Mouse (Mus musculus) gastrocnemius, postnatal 25 days (tissue): ENCODE results near the gene Zscan10. TPM values are rescaled to one million over a fixed set of nuclear protein-coding genes. Genes with fewer than 3 reads are reported as not detected.
A peak's percentile ranks its signal among the peaks of the same experiment; 100 is the strongest.

Source experiments
- DNase-seq: peaks from one replicate; pipeline ENCODE4 v3.0.0; 2022
- long read RNA-seq, 2 experiments: library from polyadenylated mRNA; stranded (forward); transcript quantifications; one replicate each; pipeline ENCODE4 v2.0.0; 2021
- total RNA-seq, 2 experiments: library from RNA; stranded (reverse); gene quantifications; 1 replicate in 1 of 2; 2 replicates in 1 of 2; pipeline ENCODE4 v1.2.3; 2021

Gene Zscan10
- not detected for total RNA-seq
- long read RNA-seq, experiment 1 = 0 reads
- long read RNA-seq, experiment 2 = 0 reads

- DNase-seq = no peak
These were observed at the start of gene Zscan10 for GRCm38 (mm10) chr17:23600641-23601622. TSS of gene Zscan10 (plus strand) at chr17:23600856.

GRCm38 (mm10) chr17:23550856-23551255, 49.8 kb upstream of the Zscan10 start:
- DNase-seq = no peak

GRCm38 (mm10) chr17:23551416-23551815, 49.2 kb upstream of the Zscan10 start:
- DNase-seq = no peak

GRCm38 (mm10) chr17:23551963-23552362, 48.7 kb upstream of the Zscan10 start:
- DNase-seq = no peak

- DNase-seq = no peak
These were observed 47.6 kb upstream of the Zscan10 start for GRCm38 (mm10) chr17:23552896-23553633.

- DNase-seq = no peak
These were observed 47.0 kb upstream of the Zscan10 start for GRCm38 (mm10) chr17:23553634-23554120.

- no peak for DNase-seq
These were observed 46.3 kb upstream of the Zscan10 start for GRCm38 (mm10) chr17:23554321-23554720.

GRCm38 (mm10) chr17:23555243-23555916, 45.3 kb upstream of the Zscan10 start:
- no peak for DNase-seq

- no peak for DNase-seq
These were observed 40.9 kb upstream of the Zscan10 start for GRCm38 (mm10) chr17:23559767-23560166.

- peak; percentile 95 for DNase-seq
These were observed 36.9 kb upstream of the Zscan10 start, which contains the start of gene Zfp213 for GRCm38 (mm10) chr17:23563595-23564367. TSS of gene Zfp213 (minus strand) at chr17:23564238.

GRCm38 (mm10) chr17:23564368-23564715, 36.3 kb upstream of the Zscan10 start:
- DNase-seq = no peak

- no peak for DNase-seq
These were observed 33.9 kb upstream of the Zscan10 start for GRCm38 (mm10) chr17:23566787-23567186.

GRCm38 (mm10) chr17:23568370-23568769, 32.3 kb upstream of the Zscan10 start:
- DNase-seq = no peak

GRCm38 (mm10) chr17:23570017-23570416, 30.6 kb upstream of the Zscan10 start:
- no peak for DNase-seq

GRCm38 (mm10) chr17:23571084-23571483, 29.6 kb upstream of the Zscan10 start:
- DNase-seq = no peak

- no peak for DNase-seq
These were observed 28.6 kb upstream of the Zscan10 start for GRCm38 (mm10) chr17:23572059-23572458.

GRCm38 (mm10) chr17:23574130-23574529, 26.5 kb upstream of the Zscan10 start:
- DNase-seq = no peak

GRCm38 (mm10) chr17:23575951-23576552, 24.6 kb upstream of the Zscan10 start:
- DNase-seq = no peak

- no peak for DNase-seq
These were observed 15.9 kb upstream of the Zscan10 start for GRCm38 (mm10) chr17:23584786-23585185.

GRCm38 (mm10) chr17:23585721-23586491, 14.8 kb upstream of the Zscan10 start:
- no peak for DNase-seq
